Mouse (Mus musculus) neural tube, embryonic 14.5 days (tissue): Measurements from ENCODE around the gene Ahctf1. TPM values are rescaled to one million over a fixed set of nuclear protein-coding genes. Genes with fewer than 3 reads are reported as not detected.
"Not testable (repeated sequence)": the region's sequence is repeated elsewhere in the genome, so short reads cannot be mapped to it uniquely, and the experiment has no call there.

Source experiments
- ATAC-seq: fragments of 200-750 bp; cut with Nextera tagmentation; 2 replicates; pipeline ENCODE4 v1.8.0; 2017; ENCODE audit warnings: low read depth, mild to moderate bottlenecking, moderate TSS enrichment, moderate library complexity
- H3K27ac ChIP-seq: fragments of 300-500 bp; sonication (generic); 2 replicates; pipeline ENCODE4 v1.5.1; 2014; ENCODE audit warnings: low read depth, mild to moderate bottlenecking, control low read depth, low read length, moderate library complexity, mixed read lengths
- H3K27me3 ChIP-seq: fragments of 300-500 bp; sonication (generic); 2 replicates; pipeline ENCODE4 v1.6.1; 2014; ENCODE audit warnings: low read length; ENCODE audit not compliant: control insufficient read depth, insufficient read depth
- H3K36me3 ChIP-seq: fragments of 300-500 bp; sonication (generic); 2 replicates; pipeline ENCODE4 v1.6.1; 2014; ENCODE audit warnings: low read length, mixed read lengths; ENCODE audit not compliant: control insufficient read depth, insufficient read depth
- H3K4me1 ChIP-seq: fragments of 300-500 bp; sonication (generic); 2 replicates; pipeline ENCODE4 v1.6.1; 2014; ENCODE audit warnings: low read length; ENCODE audit not compliant: control insufficient read depth, insufficient read depth
- H3K4me2 ChIP-seq: fragments of 300-500 bp; sonication (generic); 2 replicates; pipeline ENCODE4 v1.6.1; 2014; ENCODE audit warnings: mild to moderate bottlenecking, low read depth, low read length, control low read depth
- H3K4me3 ChIP-seq: fragments of 300-500 bp; sonication (generic); 2 replicates; pipeline ENCODE4 v1.5.1; 2014; ENCODE audit warnings: low read depth, low read length, control low read depth, mixed read lengths
- H3K9ac ChIP-seq: fragments of 300-500 bp; sonication (generic); replicated peaks from 2 replicates; pipeline ENCODE4 v1.6.1; 2014; ENCODE audit warnings: low read depth, mild to moderate bottlenecking, control low read depth, low read length, mixed read lengths
- H3K9me3 ChIP-seq: fragments of 300-500 bp; sonication (generic); 2 replicates; pipeline ENCODE4 v1.6.1; 2016; ENCODE audit warnings: low read length; ENCODE audit not compliant: control insufficient read depth
- WGBS: fragments of 180-500 bp; shearing (Covaris S2); extraction: QIAGEN DNeasy Blood & Tissue Kit; methylation state at CpG from one replicate; pipeline ENCODE4 v1.1.7; 2014; 5-methylcytosine and 5-hydroxymethylcytosine counted together
- polyA plus RNA-seq: library from polyadenylated mRNA; unstranded; fragments of >200 nt; fragmentation: Nextera tagmentation; extraction: Ambion mirVana; gene quantifications from 2 replicates; pipeline ENCODE4 v1.2.1, GENCODE M21; 2014

Ahctf1 gene
- polyA plus RNA-seq, 1 experiment from 2014 or later: 23.6 TPM

DNA sequence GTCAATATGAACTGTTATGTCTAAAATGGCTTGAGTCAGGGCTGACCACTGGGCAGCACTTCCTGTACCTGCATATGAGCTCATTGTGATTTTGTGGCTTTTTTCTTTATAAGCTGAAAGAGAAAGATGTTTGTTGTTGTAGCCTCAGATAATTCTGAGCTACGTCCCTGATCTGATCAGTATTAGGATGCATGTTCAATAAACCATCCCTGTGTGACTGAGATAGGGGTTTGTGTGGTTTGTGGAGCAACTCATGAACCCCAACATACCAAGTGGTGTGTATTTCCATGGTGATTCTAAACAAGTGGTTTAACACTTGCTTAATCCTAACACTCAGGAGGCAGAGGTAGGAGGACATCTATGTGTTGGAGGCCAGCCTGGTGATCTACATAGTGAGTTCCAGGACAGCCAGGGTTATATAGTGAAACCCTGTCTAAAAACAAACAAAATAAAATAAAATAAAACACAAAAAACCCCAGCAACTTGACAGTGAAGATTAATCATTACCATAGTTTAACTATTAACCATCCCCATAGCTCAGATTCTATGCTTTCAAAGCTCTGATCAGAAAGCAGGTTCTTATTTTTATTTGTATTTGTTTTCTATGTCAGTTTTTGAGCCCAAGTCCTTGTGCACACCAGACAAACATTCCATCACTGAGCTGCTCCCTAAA lies 32.4 kb upstream of the Ahctf1 start:
- Histone ChIP-seq H3K4me1 (no peaks in the 10 kb centered on the region), H3K27me3 (no peaks in the 10 kb centered on the region), H3K27ac (no peak overlapping the region), H3K9me3 (no peaks in the 10 kb centered on the region), H3K9ac (no peak overlapping the region), H3K4me3 (no peak overlapping the region), H3K36me3 (no peaks in the 10 kb centered on the region), H3K4me2 (no peak overlapping the region)
- ATAC-seq: no peak
- 90% methylated on average over 1 of the region's 1 CpGs for WGBS

DNA sequence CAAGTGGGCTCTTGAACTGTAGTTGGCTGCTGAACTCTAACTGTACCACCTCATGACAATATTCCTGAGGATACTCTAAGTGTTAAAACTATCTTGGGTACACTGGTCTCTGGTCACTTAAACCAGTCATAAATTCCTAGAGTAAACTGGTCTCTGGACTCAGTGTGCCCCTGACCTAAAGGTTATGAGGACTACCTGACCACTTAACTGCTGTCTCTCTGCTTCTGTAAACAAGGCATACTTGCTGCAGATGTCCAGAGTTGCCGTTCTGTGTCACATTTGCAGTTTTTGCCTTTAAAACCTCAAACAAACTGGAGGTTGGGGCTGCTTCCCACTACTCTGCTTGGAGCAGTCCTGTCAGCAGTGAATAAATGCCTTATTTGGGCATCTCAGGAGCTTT lies 30.1 kb upstream of the Ahctf1 start:
- no peak for ATAC-seq
- Histone ChIP-seq H3K4me3 (no peak overlapping the region), H3K9ac (no peak overlapping the region), H3K27me3 (no peaks in the 10 kb centered on the region), H3K4me2 (no peak overlapping the region), H3K4me1 (no peaks in the 10 kb centered on the region), H3K9me3 (no peaks in the 10 kb centered on the region), H3K36me3 (no peaks in the 10 kb centered on the region), H3K27ac (no peak overlapping the region)
- 94% methylated on average over 1 of the region's 1 CpGs for WGBS

DNA sequence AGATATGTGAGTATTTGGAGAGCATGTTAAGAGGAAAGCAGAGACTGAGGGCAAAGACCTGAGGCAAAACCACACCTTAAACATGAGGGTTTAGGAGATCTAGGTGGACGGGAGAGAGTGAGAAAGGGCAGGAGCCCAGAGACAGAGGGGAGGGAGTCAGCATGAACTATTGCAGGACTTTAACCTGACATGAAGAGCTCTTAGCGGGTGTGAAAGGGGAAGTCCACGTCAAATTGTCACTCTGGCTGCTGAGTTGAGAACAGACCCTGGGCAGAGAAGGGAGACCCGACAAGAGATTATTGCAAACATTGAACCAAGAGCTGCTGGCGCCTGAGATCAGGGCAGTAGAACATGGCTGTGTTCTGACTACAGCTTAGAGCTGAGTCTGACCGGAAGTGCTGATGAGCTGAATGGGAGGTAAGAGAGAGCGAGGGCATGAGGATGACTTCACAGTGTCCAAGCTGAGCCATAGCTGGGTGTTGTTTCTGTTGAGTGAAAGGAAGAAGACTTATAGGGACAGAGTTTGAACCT lies 29.3 kb upstream of the Ahctf1 start:
- ATAC-seq: no peak
- WGBS: 79% methylated on average over 7 of the region's 7 CpGs
- H3K4me2 ChIP-seq: no peak overlapping the region

DNA sequence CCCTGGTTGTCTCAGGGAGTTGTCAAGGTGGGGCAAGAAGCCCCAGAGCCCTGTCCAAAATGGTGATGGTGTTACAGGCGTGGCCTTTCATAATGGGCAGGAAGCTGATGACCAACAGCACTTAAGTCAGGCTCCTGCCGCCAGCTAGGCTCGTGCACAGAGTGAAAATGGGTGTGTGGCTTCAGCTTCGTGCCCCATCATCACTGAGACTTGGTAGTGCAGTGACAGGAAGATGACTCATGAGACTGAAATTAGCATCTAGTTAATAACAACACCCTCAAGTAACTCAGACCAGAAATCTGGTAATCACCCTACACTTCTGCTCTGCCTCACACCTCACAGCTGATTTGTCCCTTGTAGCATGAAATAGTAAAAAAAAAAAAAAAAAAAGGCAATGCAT lies 25.4 kb upstream of the Ahctf1 start:
- no peaks in the 10 kb centered on the region for H3K27me3 ChIP-seq
- 76% methylated on average over 4 of the region's 4 CpGs for WGBS
- no peak overlapping the region for H3K4me3 ChIP-seq
- no peaks in the 10 kb centered on the region for H3K36me3 ChIP-seq
- no peak overlapping the region for H3K9ac ChIP-seq
- ATAC-seq: no peak
- no peak overlapping the region for H3K27ac ChIP-seq
- H3K9me3 ChIP-seq: no peaks in the 10 kb centered on the region
- no peak overlapping the region for H3K4me2 ChIP-seq
- H3K4me1 ChIP-seq: no peaks in the 10 kb centered on the region

More for the DNA sequence above, 29.3 kb upstream of the Ahctf1 start:
- Histone ChIP-seq H3K4me3 (no peak overlapping the region), H3K27me3 (no peaks in the 10 kb centered on the region), H3K27ac (no peak overlapping the region), H3K9ac (no peak overlapping the region), H3K9me3 (no peaks in the 10 kb centered on the region), H3K36me3 (no peaks in the 10 kb centered on the region), H3K4me1 (no peaks in the 10 kb centered on the region)

DNA sequence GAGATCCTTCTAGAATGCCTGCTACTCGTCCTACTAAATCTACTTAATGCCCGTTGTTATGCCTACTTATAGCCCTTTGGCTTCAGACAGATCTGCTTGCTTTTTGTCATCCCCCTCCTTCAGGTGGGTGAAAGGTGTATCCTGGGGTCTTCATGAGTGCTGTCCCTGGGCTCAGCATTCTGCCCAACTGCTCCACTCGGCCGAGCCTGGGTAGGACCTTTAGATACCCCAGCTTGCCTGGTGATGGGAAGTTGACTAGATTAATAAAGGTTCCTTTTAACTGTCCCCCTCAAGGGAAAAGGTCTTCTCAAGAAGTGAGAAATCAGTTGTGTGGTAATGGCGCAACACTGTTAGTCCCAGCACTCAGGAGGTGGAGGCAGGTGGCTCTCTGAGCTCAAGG lies 24.6 kb upstream of the Ahctf1 start:
- Histone ChIP-seq H3K4me2 (no peak overlapping the region), H3K9ac (no peak overlapping the region), H3K4me3 (no peak overlapping the region), H3K36me3 (no peaks in the 10 kb centered on the region), H3K27me3 (no peaks in the 10 kb centered on the region), H3K9me3 (no peaks in the 10 kb centered on the region), H3K27ac (no peak overlapping the region), H3K4me1 (no peaks in the 10 kb centered on the region)
- ATAC-seq: no peak
- 89% methylated on average over 5 of the region's 5 CpGs for WGBS

DNA sequence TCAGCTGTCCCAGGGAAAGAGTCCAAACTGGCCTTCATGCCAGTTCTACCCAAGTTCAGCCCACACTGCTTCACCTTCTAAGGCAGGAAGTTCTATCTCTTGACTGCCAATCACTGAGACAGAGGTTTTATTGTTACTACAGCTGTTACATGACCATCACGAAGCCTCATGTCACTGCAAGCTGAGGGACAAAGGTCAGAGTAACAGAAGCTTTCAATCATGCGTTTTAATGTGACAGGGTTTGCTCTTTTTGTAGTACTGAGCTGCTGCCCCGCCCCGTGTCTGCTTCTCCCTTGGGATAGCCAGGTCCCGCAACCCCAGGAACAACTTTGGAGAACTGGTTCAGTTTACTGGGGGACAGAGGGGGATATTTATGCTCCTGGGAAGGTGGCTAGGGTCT lies 21.1 kb upstream of the Ahctf1 start:
- no peaks in the 10 kb centered on the region for H3K36me3 ChIP-seq
- H3K9ac ChIP-seq: no peak overlapping the region
- no peak overlapping the region for H3K27ac ChIP-seq
- ATAC-seq: no peak
- no peaks in the 10 kb centered on the region for H3K9me3 ChIP-seq
- 73% methylated on average over 5 of the region's 5 CpGs for WGBS
- H3K4me1 ChIP-seq: no peaks in the 10 kb centered on the region
- no peak overlapping the region for H3K4me2 ChIP-seq
- no peak overlapping the region for H3K4me3 ChIP-seq
- no peaks in the 10 kb centered on the region for H3K27me3 ChIP-seq

DNA sequence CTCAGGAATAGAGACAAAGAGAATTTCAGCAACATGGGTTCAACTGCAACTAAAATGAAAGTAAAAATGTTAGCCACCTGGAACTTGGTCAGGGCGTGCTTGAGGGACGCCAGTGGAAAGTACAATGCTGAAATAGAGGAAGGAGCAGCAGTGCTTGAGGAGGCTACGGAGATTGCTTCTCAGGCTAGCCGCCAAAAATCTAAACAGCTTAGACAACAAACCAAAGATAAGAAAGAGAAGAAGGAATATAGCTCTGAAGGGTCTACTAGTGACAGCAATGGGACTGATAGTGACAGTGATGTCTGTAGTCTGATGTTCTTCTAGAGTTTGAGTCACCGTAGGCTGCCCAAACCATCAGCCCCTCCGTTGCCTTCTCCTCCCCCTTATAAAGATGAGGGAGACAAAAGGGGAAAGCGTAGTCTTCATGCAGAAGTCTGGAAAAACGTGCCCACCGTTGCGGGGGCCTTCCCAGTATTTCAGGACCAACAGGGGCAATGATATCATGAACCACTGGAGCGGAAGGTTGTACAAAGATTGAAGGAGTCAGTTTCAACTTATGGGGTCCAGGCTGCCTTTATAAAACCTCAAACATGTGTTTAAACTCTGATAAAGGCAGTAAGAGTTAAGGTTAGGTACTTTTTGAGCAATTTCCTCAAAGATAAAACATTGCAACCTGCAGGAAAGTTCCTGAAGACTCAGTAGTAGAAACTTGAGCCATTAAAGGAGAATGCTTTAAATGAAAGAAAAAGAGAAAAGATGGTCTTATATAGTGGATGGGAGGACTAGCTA lies 15.2 kb upstream of the Ahctf1 start:
- H3K9ac ChIP-seq, H3K4me2 ChIP-seq, H3K27ac ChIP-seq, H3K4me1 ChIP-seq, H3K27me3 ChIP-seq, H3K9me3 ChIP-seq, H3K4me3 ChIP-seq, H3K36me3 ChIP-seq, ATAC-seq: not testable (repeated sequence)
- WGBS: 95% methylated on average over 11 of the region's 11 CpGs

DNA sequence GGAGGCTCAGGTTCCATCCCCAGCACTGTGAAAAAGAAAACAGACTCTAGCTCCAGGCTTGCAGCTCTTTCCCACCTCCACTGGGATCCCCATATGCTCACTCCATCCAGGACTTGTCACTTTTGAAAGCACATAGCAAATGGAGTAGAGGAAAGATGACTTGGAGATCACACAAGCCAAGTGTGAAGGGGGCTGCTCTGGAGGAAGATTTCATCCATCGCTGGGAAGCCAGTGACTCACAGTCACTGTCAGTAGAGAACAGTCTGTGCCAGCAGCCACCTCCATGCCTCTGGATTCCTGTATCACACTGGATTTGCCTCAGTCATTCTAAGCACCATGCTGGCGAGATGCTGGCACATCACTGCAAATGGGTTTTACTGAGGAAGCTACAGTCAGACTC lies 11.1 kb upstream of the Ahctf1 start:
- Histone ChIP-seq H3K4me1 (no peaks in the 10 kb centered on the region), H3K36me3 (no peaks in the 10 kb centered on the region), H3K27ac (no peak overlapping the region), H3K27me3 (no peaks in the 10 kb centered on the region), H3K4me2 (no peak overlapping the region), H3K9ac (no peak overlapping the region), H3K4me3 (no peak overlapping the region), H3K9me3 (no peaks in the 10 kb centered on the region)
- no peak for ATAC-seq
- WGBS: 80% methylated on average over 2 of the region's 2 CpGs

DNA sequence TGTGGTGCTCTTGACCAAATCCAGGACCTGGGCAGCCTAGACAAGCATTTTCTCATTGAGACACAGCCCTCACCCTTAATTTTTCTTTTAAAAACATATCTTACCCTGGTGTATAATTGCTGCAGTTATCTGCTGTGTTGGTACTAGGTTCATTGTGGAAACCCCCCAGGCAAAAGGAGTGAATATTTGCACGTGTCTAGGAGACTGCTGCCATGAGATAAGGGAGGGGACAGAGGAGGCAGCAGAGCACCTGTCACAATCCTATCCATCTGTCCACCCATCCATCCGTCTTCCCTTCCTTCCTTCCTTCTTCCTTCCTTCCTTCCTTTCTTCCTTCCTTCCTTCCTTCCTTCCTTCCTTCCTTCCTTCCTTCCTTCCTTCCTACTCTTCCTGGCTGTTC lies 9.9 kb upstream of the Ahctf1 start:
- H3K27ac ChIP-seq: no peak overlapping the region
- no peaks in the 10 kb centered on the region for H3K27me3 ChIP-seq
- H3K9me3 ChIP-seq: no peaks in the 10 kb centered on the region
- H3K36me3 ChIP-seq: no peaks in the 10 kb centered on the region
- WGBS: 63% methylated on average over 2 of the region's 2 CpGs
- H3K4me3 ChIP-seq: no peak overlapping the region
- no peak overlapping the region for H3K4me2 ChIP-seq
- H3K9ac ChIP-seq: no peak overlapping the region
- H3K4me1 ChIP-seq: no peaks in the 10 kb centered on the region
- no peak for ATAC-seq
